Mouse (Mus musculus) c-Kit-positive CD71-negative TER-119-negative erythroid progenitor cells, embryonic 14.5 days (primary cell): ENCODE measurements around the gene Cbx7.
"Not testable (repeated sequence)": the region's sequence is repeated elsewhere in the genome, so short reads cannot be mapped to it uniquely, and the experiment has no call there.

Experiments used
- DNase-seq: peaks from one replicate; pipeline ENCODE4 v3.0.0-alpha.2; 2013; ENCODE audit warnings: low read depth

The Cbx7 gene

GRCm38 (mm10) chr15:79946790-79947189 is 24.1 kb downstream of the Cbx7 start:
- no peak for DNase-seq

DNA sequence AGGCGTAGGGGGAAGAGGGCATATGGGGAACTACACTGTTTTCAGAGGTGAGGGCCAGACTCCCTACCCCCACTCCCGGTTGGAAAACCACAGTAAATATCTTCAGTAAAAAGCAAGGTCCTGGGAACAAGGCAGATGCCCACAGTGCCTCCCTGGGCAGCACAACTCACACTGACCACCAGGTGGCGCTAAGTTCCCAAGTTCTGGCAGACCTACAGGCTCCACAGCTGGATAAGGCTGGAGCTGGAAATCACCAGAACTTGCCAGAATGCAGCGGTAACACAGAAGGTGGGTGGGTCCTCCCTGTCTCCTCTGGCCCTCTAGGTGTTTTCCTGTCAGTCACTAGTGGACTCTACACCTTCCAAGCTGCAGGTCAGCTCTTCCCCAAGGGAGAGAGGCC is 24.9 kb downstream of the Cbx7 start:
- DNase-seq, result peak; percentile 90

DNA sequence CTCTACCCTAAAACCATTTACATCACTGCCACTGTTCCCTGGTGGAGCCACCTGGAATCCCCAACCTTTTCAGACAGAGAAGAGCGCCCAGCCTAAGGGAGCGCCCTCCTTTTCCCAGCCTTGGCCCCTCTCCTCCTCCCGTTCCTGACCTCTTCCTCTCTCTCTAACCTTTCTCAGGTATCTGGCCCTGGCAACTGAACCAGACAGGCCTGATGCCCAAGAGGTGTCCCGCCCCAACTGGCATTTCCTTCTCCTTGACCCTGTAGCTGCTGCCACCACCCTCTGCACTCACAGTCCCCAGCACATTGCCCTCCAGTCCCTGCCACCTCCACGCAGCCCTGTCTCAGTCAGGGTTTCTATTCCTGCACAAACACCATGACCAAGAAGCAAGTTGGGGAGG is 26.0 kb downstream of the Cbx7 start:
- DNase-seq, result no peak

DNA sequence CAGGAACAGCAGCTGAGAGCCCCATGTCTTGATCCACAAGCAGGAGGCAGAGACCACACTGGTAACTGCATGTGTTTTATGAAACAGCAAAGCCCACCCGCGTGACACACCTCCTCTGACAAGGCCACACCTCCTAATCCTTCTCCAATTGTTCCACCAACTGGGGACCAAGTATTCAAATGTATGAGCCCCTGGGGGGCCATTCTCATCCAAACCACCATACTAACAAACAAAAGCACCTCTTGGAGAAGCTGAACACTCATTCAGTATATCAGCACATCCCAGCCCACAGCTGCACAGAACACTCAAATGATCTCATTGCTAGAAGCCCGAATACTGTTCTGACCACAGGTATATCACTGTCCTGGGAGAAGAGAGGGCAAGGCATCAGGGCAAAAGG is 27.3 kb downstream of the Cbx7 start:
- DNase-seq, result no peak

- DNase-seq, result no peak
Measured at GRCm38 (mm10) chr15:79942541-79942940, 28.4 kb downstream of the Cbx7 start.

GRCm38 (mm10) chr15:79940932-79941331 is 30.0 kb downstream of the Cbx7 start:
- no peak for DNase-seq

DNA sequence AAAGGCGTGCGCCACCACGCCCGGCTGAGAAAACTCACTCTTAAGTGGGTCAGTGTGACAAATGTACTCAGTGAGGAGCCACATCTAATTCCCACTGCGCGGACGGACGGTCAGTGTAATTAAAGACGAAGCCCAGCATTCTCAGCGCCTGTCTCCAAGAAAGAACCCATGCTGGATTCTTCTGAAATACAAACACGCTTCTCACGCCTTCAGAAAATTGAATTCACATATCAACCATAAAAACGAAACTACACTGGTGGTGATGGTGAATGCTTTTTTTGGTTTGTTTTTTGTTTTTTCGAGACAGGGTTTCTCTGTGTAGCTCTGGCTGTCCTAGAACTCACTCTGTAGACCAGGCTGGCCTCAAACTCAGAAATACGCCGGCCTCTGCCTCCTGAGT is 31.0 kb downstream of the Cbx7 start:
- DNase-seq, result no peak

GRCm38 (mm10) chr15:79939501-79939900 is 31.4 kb downstream of the Cbx7 start:
- DNase-seq, result not testable (repeated sequence)

DNA sequence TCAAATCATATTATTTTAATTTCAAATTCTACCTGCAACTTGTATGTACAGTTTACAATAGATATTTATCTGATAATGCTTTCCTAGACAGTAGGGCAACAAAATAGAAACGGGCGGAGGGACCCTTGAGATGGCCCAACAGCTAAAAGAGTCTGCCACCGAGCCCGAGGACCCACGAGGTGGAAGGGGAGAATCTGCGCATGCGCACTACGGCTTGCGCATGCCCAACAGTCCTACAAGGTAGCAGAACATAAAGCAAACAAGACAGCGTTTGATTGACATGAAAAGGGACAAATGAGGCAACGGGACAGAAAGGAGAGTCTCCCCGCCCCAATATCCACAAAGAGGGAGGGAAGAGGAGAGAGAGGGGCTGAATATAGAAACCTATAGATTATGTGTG is 31.9 kb downstream of the Cbx7 start:
- no peak for DNase-seq

DNA sequence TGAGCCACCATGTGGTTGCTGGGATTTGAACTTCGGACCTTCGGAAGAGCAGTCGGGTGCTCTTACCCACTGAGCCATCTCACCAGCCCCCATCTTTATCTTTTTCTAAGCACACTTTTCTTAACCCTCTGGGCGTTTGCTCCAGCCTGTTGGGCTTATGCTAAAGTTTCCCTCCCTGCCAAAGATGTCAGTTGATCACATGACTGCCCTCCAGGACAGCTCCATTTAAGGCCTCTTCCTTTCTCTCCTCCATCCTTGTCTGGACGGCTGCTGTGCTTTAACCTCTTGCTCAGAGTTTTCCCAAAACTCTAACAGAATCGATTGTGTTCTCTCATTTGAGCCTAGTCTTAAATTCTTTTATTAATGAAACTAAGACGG is 34.6 kb downstream of the Cbx7 start:
- no peak for DNase-seq

DNA sequence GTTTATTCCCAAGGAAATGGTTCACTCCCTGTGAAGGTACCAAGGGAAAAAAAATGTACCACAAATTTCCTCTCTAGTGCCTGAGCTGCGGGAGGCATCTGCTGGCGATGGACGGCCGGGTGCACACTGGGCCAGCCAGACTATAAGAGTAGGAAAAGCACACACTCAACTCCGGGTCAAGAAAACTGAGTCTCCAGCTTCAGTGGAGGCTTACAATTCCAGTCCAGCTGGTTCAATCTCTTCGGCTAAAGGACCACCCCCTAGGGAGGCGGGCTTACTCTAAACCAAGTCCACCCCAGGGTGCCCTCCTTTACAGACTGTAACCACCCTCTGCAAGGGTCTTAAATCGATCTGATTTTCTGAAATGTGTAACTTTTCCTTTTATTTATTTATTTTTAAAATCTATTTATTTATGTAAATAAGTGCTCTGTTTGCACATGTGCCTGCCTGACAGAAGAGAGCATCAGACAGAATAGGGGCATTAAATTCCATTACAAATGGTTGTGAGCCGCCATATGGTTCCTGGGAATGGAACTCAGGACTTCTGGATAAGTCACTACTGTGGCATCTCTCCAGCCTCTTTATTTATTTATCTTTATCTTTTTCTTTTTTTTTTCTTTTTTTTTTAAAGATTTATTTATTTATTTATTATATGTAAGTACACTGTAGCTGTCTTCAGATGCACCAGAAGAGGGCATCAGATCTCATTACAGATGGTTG is 35.1 kb downstream of the Cbx7 start:
- DNase-seq, result no peak

- DNase-seq, result no peak
Measured at GRCm38 (mm10) chr15:79934776-79935175, 36.1 kb downstream of the Cbx7 start.

DNA sequence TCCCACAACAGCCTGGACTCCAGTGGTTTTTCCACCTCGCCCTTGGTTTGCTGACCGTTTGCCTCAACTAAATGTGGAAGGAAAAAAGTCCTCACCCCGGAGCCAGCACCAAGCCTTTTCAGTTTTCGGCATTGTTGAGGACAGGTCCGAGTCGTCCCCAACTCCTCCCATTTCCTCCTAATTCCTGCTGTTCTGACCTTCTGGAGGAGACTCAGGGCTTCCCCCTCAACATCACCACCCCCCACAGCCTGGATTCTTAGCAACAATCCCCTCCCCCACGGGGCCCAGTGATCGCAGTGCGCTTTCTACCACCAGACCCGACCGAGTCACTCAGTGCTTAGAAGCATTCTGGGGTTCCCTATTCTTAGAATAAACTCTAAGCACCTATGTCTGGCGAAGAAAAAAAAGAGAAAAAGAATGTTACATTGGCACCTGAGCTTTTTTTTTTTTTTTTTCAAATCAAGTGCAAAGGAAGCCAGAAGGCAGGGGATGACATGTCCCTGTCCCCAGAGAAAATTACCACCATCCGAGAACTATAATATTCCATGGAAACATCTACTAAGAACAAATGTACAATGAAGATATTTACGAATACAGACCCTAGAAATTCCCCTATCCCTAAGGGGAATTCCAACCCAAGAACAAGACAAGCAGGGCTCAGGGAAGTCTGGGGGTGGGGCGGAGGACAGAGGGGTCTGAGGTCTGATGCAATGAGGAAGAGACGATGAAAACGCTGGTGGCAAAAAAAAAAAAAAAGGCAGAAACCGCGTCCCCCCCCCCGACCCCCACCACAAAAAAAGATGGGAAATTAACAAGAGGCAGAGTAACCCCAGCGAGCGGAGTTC is 37.0 kb downstream of the Cbx7 start:
- DNase-seq, result no peak

DNA sequence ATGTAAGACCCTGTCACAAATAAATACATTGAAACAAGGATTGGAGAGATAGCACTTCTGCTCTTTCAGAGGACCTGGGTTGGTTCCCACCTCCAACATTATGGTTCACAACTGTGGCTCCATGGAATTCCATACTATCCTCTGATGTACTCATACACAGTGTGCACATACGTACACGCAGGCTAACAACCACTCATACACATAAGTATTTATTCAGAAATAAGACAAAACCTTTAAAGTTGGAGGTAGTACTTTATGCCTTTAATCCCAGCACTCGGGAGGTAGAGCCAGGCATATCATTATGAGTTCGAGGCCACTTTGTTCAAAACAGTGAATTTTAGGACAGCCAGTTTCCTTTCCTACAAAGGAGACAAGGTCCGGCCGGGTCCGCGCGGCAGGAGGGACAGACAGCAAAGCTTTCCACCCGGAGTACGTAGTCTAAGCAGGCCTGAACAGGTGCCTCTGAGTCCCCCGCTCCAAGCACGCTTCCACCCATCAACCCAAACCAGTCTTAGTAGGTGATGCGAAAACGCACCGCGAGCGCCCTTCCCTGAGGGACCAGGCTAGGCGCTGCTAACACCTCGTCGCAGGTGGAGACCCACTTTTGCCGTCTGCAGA is 37.8 kb downstream of the Cbx7 start:
- DNase-seq, result no peak

- peak; percentile 75 for DNase-seq
Measured at GRCm38 (mm10) chr15:79932323-79932987, 38.5 kb downstream of the Cbx7 start.

GRCm38 (mm10) chr15:79931496-79932141 is 39.3 kb downstream of the Cbx7 start:
- DNase-seq, result no peak

DNA sequence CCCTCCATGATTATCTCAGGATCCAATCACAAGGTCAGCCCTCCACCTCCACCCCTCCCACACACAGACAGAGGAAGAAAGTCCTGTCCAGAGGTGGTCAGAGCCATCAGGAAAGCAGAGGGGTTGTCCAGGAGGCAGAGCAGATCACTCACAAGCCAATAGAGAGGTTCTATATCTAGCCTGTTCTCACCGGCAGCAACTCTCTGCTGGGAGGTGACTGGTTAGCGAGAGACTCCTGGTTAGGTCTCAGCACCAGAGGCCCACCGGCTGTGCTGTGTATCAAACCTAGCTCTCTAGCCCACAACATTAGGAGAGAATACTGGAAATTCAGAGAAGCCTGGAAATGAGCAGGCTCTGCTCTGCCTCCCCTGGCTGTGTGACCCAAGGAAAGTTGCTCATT is 41.2 kb downstream of the Cbx7 start:
- no peak for DNase-seq

DNA sequence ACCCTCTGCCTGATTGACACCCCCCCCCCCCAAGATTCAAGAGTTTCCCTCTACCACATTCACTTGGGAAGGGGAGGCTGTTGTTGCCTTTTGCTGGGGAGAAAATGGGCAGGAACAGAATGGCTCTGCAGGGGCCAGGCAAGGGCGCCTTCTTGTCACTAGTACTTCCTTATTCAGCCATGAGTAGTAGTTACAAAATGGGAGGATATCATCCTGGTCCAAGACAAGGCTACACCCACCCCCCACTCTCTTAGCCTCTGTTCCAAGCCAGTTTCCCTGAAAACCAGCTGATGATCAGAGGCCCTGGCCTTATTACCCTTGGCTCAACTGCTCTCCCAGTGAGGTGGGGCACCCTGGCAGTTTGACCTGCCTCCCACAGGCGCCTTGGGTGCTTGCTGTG is 42.2 kb downstream of the Cbx7 start:
- no peak for DNase-seq

DNA sequence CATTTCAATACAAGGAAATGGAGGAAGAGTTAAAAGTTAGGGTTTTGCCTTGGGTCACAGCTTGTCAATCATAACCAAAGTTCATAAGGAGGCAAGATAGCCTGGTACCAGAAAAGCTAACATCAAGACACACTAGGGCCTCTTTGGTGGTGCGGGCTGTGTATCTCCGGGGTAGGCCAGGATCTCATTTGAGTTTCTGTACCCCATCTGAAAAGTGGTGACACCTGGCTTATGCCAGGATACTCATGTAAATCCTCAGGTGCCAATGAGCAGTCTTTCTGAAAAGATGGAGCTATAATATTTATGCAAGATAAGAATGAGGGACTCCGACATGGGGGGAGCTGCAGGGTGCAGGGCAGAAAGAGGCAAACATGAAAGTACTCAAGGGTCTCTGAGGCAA is 42.6 kb downstream of the Cbx7 start:
- no peak for DNase-seq

GRCm38 (mm10) chr15:79927637-79928122 is 43.2 kb downstream of the Cbx7 start:
- peak; percentile 77 for DNase-seq

GRCm38 (mm10) chr15:79926856-79927416 is 44.0 kb downstream of the Cbx7 start:
- no peak for DNase-seq

DNA sequence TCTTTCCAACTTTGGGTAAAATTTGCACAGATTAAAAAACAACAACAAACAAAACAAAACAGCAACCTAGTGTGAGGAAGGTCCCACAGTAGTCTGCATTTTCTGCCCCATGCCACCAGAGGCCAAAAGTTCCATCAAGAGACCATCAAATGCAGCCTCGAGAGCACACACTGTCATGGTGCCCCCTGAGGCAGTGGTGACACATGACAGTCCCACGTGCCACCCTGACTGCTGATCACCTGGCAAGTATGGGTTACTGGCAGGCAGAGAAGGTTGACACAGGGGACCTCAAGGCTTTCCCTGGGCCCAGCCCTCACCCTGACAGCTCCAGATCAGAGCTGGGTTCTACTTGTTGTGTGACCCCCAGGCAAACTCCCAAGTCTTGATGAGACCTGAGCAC is 51.1 kb downstream of the Cbx7 start:
- no peak for DNase-seq
